Mouse (Mus musculus) stomach, postnatal 0 days (tissue): Measurements from ENCODE around the gene 1700088E04Rik. TPM values are rescaled to one million over a fixed set of nuclear protein-coding genes. Genes with fewer than 3 reads are reported as not detected.
A peak's percentile ranks its signal among the peaks of the same experiment; 100 is the strongest.

Experiments used
- ATAC-seq: fragments of 200-750 bp; cut with Nextera tagmentation; 2 replicates; pipeline ENCODE4 v1.8.0; 2017; ENCODE audit not compliant: low FRiP score, low TSS enrichment
- DNase-seq: peaks from one replicate; pipeline ENCODE4 v3.0.0-alpha.2; 2016; ENCODE audit warnings: low spot score
- H3K27ac ChIP-seq: fragments of 300-500 bp; sonication (generic); replicated peaks from 2 replicates; pipeline ENCODE4 v1.5.1; 2014; ENCODE audit warnings: mild to moderate bottlenecking, control low read depth
- H3K27me3 ChIP-seq: fragments of 300-500 bp; sonication (generic); 2 replicates; pipeline ENCODE4 v1.6.1; 2014; ENCODE audit warnings: low read length; ENCODE audit not compliant: control insufficient read depth, insufficient read depth
- H3K36me3 ChIP-seq: fragments of 300-500 bp; sonication (generic); 2 replicates; pipeline ENCODE4 v1.6.1; 2014; ENCODE audit warnings: low read length, mixed read lengths; ENCODE audit not compliant: control insufficient read depth, insufficient read depth
- H3K4me1 ChIP-seq: fragments of 300-500 bp; sonication (generic); replicated peaks from 2 replicates; pipeline ENCODE4 v1.6.1; 2014; ENCODE audit warnings: antibody characterized with exemption; ENCODE audit not compliant: control insufficient read depth, insufficient read depth
- H3K4me2 ChIP-seq: fragments of 300-500 bp; sonication (generic); replicated peaks from 2 replicates; pipeline ENCODE4 v1.6.1; 2014; ENCODE audit warnings: low read depth, mild to moderate bottlenecking, control low read depth, moderate library complexity
- H3K4me3 ChIP-seq: fragments of 300-500 bp; sonication (generic); 2 replicates; pipeline ENCODE4 v1.5.1; 2014; ENCODE audit warnings: low read depth, low read length, control low read depth
- H3K9ac ChIP-seq: fragments of 300-500 bp; sonication (generic); 2 replicates; pipeline ENCODE4 v1.6.1; 2014; ENCODE audit warnings: mild to moderate bottlenecking, low read length, control low read depth, mixed read lengths
- H3K9me3 ChIP-seq: fragments of 300-500 bp; sonication (generic); 2 replicates; pipeline ENCODE4 v1.6.1; 2016; ENCODE audit warnings: low read length; ENCODE audit not compliant: control insufficient read depth
- CTCF ChIP-seq: IDR thresholded peaks from 2 replicates; pipeline ENCODE4 v1.5.1; 2016; ENCODE audit warnings: antibody characterized with exemption, low read depth, mild to moderate bottlenecking, moderate library complexity
- EP300 ChIP-seq: optimal IDR thresholded peaks from 2 replicates; pipeline ENCODE3; 2016; ENCODE audit warnings: antibody characterized with exemption
- WGBS: fragments of 180-500 bp; shearing (Covaris S2); extraction: QIAGEN DNeasy Blood & Tissue Kit; methylation state at CpG from one replicate; pipeline ENCODE4 v1.1.7; 2014; 5-methylcytosine and 5-hydroxymethylcytosine counted together
- polyA plus RNA-seq: library from polyadenylated mRNA; unstranded; fragments of >200 nt; fragmentation: Nextera tagmentation; extraction: Ambion mirVana; gene quantifications from 2 replicates; pipeline ENCODE4 v1.2.1, GENCODE M21; 2015

The 1700088E04Rik gene
- polyA plus RNA-seq, 1 experiment from 2014 or later, result 6.4 TPM

DNA sequence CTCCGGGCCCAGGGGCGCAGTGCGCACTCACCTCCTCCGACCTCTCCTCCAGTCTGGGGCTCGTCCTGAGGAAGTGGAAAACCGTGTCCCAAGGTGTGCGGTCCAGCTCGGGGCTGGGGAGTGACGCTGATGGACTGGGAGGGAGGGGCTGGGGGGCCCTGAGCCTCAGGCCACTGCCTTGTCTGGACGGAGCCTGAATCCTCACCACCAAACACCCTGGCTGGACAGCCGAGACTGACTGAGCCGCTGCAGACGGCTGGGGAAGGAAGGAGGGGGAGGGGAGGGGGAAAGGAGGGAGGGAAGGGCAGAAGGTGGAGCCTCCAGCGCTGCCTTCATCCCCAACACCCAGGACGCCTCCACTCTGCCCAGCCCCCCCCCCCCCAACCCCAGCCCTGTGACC lies 23.2 kb upstream of the 1700088E04Rik start:
- TF ChIP-seq EP300 (no peak), CTCF (no peak)
- no peak for DNase-seq
- H3K4me3 ChIP-seq, result peak overlapping the region; percentile 18; the same call in 1 of the 2 replicates
- peaks cover 6% of the 10 kb centered on the region; the same call in 1 of the 2 replicates for H3K27me3 ChIP-seq
- H3K9me3 ChIP-seq, result no peaks in the 10 kb centered on the region
- H3K9ac ChIP-seq, result no peak overlapping the region
- no peaks in the 10 kb centered on the region for H3K36me3 ChIP-seq
- H3K27ac ChIP-seq, result no peak overlapping the region
- WGBS, result 17% methylated on average over 15 of the region's 15 CpGs
- no peak overlapping the region for H3K4me2 ChIP-seq
- no peak for ATAC-seq
- no peaks in the 10 kb centered on the region for H3K4me1 ChIP-seq

- no peak overlapping the region for H3K9ac ChIP-seq
- peaks cover 6% of the 10 kb centered on the region; the same call in 1 of the 2 replicates for H3K27me3 ChIP-seq
- H3K4me3 ChIP-seq, result peak overlapping the region; percentile 18; the same call in 1 of the 2 replicates
- H3K36me3 ChIP-seq, result no peaks in the 10 kb centered on the region
- 37% methylated on average over 14 of the region's 14 CpGs for WGBS
- ATAC-seq (no peak), DNase-seq (no peak)
- H3K9me3 ChIP-seq, result no peaks in the 10 kb centered on the region
- no peak overlapping the region for H3K4me2 ChIP-seq
- no peaks in the 10 kb centered on the region for H3K4me1 ChIP-seq
- TF ChIP-seq CTCF, result peak; percentile 46
- no peak for TF ChIP-seq EP300
- no peak overlapping the region for H3K27ac ChIP-seq
These were observed 21.8 kb upstream of the 1700088E04Rik start for GRCm38 (mm10) chr15:79162822-79163221.

DNA sequence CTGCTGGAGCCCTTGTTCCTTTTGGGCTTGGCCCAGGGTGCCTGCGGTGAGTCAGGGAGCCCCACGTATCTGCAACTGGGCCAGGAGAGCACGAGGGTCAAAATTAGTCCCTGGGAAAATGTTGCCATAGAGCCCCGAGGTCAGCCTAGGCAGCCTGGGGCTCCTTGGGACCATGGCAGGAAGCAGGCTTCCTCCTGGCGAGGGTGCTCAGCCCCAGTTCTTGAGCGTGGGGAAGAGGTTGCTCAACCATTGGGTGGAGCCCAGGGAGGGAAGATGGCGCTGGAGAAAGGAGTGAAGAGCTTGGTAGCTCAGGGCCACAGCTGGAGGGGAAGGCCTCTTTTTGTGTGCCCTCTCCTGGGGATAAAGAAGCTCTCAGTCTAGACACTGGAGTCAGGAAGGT lies 21.2 kb upstream of the 1700088E04Rik start:
- H3K27me3 ChIP-seq, result peaks cover 6% of the 10 kb centered on the region; the same call in 1 of the 2 replicates
- no peaks in the 10 kb centered on the region for H3K36me3 ChIP-seq
- H3K27ac ChIP-seq, result no peak overlapping the region
- ATAC-seq (no peak), DNase-seq (no peak)
- TF ChIP-seq EP300 (no peak), CTCF (no peak)
- no peak overlapping the region for H3K4me3 ChIP-seq
- no peak overlapping the region for H3K4me2 ChIP-seq
- no peaks in the 10 kb centered on the region for H3K9me3 ChIP-seq
- no peaks in the 10 kb centered on the region for H3K4me1 ChIP-seq
- WGBS, result 61% methylated on average over 7 of the region's 7 CpGs
- H3K9ac ChIP-seq, result no peak overlapping the region

DNA sequence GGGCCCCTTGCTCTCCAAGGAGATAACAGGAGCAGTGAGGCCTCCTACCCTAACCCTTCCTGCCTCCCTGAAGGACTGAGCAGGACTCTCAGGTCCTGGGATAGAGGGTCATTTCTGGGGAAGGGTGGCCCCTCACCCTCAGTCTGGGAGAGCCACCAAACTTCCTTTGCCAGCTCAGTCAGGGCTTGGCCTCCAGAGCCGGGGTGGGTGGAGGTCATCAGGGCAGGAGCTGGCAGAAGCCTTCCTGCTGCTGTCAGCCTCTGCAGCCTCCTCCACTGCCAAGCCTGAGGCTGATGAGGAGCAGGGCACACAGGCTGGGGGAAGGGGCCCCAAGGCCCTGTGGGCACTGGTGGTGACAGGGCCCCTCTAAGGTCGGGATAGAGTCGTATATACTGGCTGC lies 14.5 kb upstream of the 1700088E04Rik start:
- 27% methylated on average over 3 of the region's 3 CpGs for WGBS

DNA sequence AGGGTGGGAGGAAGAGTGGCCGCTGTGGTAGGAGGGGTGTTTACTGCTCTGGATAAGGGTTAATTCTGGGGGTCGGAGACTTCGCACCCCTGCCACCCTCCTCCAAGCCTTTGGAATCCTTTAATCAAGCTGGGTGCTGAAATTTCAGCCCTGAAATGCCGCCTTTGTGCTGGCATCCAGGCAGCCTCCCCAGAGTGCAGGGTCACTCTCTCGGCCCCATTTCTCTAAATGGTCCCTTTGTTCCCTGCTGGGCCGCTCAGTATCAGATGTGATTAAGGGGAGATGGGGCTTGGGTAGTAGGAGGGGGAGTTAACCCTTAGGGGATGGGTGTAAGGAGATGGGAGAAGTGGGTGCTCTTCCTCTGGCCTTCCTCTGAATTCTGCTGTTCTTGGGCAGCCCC lies 11.7 kb upstream of the 1700088E04Rik start:
- DNase-seq, result no peak
- 60% methylated on average over 6 of the region's 6 CpGs for WGBS

More for the DNA sequence above, 14.5 kb upstream of the 1700088E04Rik start:
- Histone ChIP-seq H3K9ac (no peak overlapping the region), H3K4me3 (no peak overlapping the region), H3K27ac (no peak overlapping the region), H3K4me1 (no peaks in the 10 kb centered on the region), H3K4me2 (no peak overlapping the region), H3K27me3 (no peaks in the 10 kb centered on the region), H3K9me3 (no peaks in the 10 kb centered on the region), H3K36me3 (peaks cover 9% of the 10 kb centered on the region; the same call in 1 of the 2 replicates)
- DNase-seq (no peak), ATAC-seq (no peak)
- TF ChIP-seq CTCF (no peak), EP300 (no peak)

DNA sequence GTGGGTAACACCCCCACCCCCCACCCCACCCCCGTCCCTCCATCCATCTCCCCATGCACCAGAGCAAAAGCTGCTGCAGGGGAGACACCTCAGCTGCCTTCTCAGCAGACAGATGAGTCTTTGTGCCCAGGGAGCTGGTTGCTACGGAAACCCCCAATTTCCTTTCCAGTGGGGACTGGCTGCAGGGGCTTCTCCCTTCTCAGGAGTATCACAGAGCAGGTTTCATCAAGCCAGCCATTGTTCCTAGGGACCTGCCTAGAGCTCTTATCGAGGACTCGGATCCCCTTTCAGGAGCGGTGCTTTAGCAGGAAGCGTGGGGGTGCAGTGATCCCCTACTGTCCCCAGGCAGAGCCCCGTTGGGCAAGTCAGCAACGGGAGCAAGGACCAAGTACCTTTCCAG lies 10.8 kb upstream of the 1700088E04Rik start:
- Histone ChIP-seq H3K4me2 (no peak overlapping the region), H3K4me3 (no peak overlapping the region), H3K36me3 (peaks cover 19% of the 10 kb centered on the region), H3K9me3 (no peaks in the 10 kb centered on the region), H3K27ac (no peak overlapping the region), H3K9ac (no peak overlapping the region), H3K4me1 (no peaks in the 10 kb centered on the region), H3K27me3 (no peaks in the 10 kb centered on the region)
- DNase-seq (no peak), ATAC-seq (no peak)
- no peak for TF ChIP-seq CTCF
- no peak for TF ChIP-seq EP300
- WGBS, result 76% methylated on average over 8 of the region's 8 CpGs

More for the DNA sequence above, 11.7 kb upstream of the 1700088E04Rik start:
- H3K4me1 ChIP-seq, result no peaks in the 10 kb centered on the region
- H3K9ac ChIP-seq, result no peak overlapping the region
- TF ChIP-seq CTCF (no peak), EP300 (no peak)
- peaks cover 16% of the 10 kb centered on the region for H3K36me3 ChIP-seq
- ATAC-seq, result no peak
- no peaks in the 10 kb centered on the region for H3K9me3 ChIP-seq
- no peak overlapping the region for H3K4me2 ChIP-seq
- no peaks in the 10 kb centered on the region for H3K27me3 ChIP-seq
- no peak overlapping the region for H3K4me3 ChIP-seq
- H3K27ac ChIP-seq, result no peak overlapping the region
